Mouse (Mus musculus): Measurements from ENCODE around the gene Prkci.

GRCm38 (mm10) chr3:31083507-31084245 is 88.1 kb downstream of the Prkci start:
- TF ChIP-seq GATA1 (IDR thresholded peaks at IDR 0.05; ENCODE audit: borderline replicate concordance, low read length) = no peak
- TF ChIP-seq FLI1 (IDR thresholded peaks at IDR 0.05; ENCODE audit: low read length) = no peak
